Mouse (Mus musculus) gastrocnemius, postnatal 14 days (tissue): ENCODE measurements around the gene Tmem150b. TPM values are rescaled to one million over a fixed set of nuclear protein-coding genes. Genes with fewer than 3 reads are reported as not detected.
A peak's percentile ranks its signal among the peaks of the same experiment; 100 is the strongest.

Experiments used
- DNase-seq: peaks from one replicate; pipeline ENCODE4 v3.0.0; 2021; ENCODE audit warnings: mixed read lengths
- intact Hi-C: fragments of 180-260 bp; cut with DNase I; formaldehyde crosslinking; loops from one replicate; pipeline ENCODE4 v1.15.1; 2025; ENCODE audit warnings: low total_unique reads
- long read RNA-seq, 2 experiments: library from polyadenylated mRNA; stranded (forward); transcript quantifications; one replicate each; pipeline ENCODE4 v2.0.0; 2021
- total RNA-seq, 2 experiments: library from RNA; stranded (reverse); gene quantifications; 2 replicates each; pipeline ENCODE4 v1.2.3; 2021

The Tmem150b gene
- total RNA-seq = under 1 TPM in 1 of 2 experiments, not detected in 1; 0.12 TPM
- long read RNA-seq, experiment 1 = 0 reads
- long read RNA-seq, experiment 2 = 0 reads

DNA sequence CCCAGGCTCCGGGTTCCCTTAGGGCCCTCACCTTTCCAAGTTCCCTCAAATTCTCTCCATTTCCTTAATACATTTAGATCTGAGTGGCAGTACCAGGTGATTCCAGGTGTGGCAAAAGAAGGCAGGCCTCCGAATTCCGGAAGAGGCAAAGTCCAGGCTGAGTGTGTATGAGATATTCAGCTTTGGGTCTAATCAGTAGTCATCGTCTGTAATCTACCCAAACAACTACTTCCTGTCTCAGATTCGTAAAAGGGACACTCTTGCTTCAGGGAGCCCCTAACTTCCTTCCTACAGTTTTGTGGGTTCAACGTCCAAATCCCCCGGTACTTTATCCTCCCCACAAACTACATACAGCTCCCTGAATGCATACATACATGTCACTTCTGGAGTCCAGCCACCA is at the start of gene Tmem150b:
Tmem150b (minus strand) TSS at position 81 of the 400 bp plus-strand sequence.
- intact Hi-C loops = no loop called here

DNA sequence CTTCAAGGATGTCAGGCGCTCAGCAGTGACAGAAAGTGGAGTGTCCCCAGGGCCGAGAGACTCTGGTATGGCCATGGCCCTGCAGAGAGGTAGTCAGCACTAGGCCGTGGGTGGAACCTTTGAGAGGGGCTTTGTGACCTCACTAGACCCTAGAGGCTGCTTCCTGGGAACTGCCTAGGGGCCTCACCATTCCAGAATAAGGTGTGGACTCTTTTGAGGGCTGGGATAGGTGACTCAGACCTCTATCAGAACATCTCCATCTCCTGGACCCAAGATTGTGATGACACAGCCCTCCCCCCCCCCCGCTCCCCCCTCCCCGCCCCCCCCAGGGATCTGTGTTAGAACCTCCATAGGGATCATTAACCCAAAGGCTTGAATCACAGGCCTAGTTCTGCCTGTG is 46.2 kb upstream of the Tmem150b start, which contains the start of gene Fam71e2:
Fam71e2 (minus strand) TSS at position 101 of the 400 bp plus-strand sequence.
- no peak for DNase-seq
- intact Hi-C loops = no loop called here

More for the DNA sequence above, at the start of gene Tmem150b:
- DNase-seq = no peak

DNA sequence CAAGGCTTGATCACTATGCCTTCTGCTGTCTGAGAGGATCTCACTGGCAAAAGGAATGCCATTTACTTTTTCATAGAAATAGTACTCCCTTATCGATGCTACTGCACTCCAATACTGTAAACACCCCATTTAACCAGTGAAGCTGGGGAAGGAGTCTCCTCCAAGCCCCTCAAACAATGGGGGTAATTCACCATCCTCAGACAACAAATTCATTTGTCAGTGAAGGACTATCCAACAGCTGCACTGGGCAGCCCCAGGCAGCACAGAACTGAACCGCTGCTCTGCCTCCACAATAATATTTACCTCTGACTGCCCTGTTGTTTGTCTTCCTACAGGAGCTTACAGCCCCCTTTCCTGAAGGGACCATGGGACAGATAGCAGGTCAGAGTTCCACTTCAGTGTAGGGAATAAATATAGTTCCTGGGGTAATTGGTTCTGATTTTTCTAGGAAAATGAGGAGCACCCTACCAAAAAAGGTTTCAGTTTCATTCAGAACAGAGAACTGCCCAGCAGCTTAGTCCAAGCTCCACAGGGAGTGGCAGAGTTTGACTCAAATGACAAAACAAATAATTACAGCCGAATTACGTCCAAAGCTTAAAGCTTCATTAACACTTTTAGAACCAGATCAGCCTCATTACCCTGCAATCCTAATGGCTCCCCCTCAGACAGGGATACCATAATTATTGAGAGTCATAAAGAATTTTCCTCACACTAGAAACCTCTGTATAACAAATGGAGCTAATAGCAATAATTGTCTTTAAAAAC is 40.1 kb upstream of the Tmem150b start:
- intact Hi-C loops = no loop called here
- DNase-seq = no peak

DNA sequence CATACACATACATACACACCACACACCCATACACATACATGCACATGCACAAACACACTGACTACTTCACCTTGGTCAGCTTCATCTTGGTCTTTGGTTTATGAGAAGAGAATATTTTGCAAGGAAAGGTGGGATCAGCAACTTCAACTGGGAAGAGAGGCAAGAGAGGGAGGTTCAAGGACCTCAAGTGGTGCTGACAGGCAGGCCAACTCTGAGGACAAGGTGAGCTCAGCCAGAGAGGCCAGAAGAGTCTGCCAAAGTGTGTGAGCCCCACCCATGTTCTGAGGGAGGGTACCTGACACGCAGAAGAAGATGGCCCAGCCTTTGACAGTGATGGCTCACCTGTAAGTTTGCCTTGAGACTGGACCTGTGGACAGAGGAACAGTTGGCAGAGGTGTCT is 34.6 kb upstream of the Tmem150b start:
- DNase-seq = no peak
- intact Hi-C loops = no loop called here

DNA sequence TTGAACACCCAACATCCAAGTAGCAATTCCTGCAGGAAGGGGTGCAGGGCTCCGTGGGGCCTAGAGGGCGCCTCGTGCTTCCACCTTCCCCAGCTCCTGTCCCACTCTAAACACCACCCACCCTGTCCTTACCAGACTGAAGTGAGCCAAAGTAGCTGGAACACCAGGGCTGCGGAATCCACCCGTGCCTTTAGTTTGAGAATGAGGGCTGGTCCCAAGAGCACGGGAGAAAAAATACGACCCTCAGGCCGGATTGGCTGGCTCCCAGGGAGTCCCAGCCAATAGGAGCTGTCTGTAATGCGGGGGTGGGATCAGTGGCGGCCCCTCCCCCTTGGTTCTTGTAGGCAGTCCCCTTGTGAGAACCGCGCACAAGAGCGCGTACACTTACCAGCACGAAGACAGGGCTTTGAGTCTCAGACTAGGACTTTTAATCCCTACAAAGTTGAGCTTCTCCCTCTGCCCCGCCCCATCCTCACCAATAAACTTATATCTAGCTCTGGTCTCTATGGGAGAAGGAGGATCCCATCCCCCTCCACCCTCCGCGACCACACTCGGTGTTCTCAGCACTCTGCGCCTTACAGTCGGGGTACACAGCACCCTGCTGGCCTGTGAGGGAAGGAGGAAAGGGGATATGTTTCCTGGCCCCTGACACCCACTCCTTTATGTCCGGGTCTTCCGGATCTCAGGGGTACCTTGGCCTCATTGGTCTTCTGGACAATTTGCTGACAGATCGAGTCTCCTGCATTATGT is 27.9 kb upstream of the Tmem150b start, which contains the start of gene Cox6b2:
Cox6b2 (minus strand) TSS at position 274 of the 750 bp plus-strand sequence.
- peak; percentile 68 for DNase-seq
- intact Hi-C loops = no loop called here

DNA sequence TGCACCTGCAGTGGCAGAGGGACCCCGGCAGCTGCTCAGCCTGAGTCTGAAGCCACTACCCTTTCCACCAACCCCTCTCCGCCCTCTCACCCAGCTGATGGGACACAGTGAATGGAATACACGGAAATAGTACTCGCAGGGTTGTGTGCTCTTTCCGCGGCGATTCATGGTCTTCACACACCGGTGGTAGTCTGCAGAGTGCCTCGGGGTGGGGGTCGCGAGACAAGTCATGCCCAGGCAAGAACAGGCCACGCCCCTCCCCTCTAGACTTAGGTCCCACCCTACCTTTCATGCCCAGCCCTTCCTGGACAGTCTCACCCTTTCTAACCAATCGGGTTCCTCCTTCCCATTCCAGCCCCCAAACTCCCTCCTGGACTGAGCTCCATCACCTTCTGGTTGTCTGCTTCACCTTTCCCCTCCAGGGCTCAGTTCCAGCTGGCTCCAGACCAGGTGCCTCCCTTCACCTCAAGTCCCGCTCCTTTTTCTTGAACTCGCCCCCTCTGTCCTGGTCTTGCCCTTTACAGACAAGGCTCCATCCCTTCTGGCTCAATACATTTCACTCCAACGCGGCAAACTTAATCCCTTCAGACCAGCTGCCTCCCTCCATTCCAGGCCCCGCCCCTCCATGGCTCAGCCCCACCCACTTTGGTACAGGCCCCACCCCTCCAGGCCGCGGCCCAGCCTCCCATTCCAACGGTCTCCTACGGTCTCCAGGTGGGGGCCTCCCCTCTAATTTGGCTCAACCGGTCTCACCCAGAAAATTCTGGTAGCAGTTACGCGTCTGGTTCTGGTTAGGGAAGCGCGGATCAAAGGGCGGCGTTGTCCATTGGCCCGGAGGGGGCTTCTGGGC is 27.1 kb upstream of the Tmem150b start:
- DNase-seq = no peak
- intact Hi-C loops = no loop called here

DNA sequence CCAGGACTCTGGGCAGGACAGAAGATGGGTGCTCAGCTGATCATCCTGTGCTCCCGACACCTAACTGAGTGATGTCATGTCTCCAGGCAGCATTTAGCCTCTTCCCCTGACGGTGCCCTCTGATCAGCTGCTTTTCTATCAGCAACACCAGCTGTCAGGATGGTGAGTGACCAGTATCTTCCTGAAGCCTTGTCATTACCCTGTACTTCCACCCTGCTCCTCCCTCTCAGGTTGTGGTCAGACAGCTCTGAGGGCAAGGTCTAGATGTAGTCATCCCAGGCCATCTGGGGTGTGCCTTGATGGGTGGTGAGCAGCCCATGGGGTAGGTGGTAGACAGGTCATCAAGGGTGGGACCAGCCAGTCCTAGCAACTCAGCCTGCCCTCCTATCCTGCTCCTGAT is 24.1 kb upstream of the Tmem150b start:
- intact Hi-C loops = no loop called here

DNA sequence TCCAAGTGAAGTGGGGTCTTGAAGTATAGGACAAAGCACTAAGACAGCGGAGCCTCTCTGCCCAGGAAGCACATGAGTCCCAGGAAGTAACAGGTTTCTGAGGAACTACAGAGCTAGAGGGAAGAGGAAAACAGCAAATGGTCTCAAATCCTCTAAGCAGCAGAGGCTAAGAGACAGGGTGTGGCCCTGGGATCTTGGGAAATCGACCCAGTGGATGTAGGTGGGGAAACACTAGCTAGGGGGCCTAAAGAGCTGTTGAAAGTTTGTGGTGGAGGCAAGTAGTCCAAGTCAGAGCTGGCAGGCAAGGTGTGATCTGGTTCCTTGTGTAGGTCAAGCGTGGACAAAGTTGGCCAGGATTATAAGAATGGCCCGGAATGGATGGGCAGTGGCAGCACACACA is 23.3 kb upstream of the Tmem150b start:
- intact Hi-C loops = no loop called here
- DNase-seq = no peak

More for the DNA sequence above, 24.1 kb upstream of the Tmem150b start:
- no peak for DNase-seq

DNA sequence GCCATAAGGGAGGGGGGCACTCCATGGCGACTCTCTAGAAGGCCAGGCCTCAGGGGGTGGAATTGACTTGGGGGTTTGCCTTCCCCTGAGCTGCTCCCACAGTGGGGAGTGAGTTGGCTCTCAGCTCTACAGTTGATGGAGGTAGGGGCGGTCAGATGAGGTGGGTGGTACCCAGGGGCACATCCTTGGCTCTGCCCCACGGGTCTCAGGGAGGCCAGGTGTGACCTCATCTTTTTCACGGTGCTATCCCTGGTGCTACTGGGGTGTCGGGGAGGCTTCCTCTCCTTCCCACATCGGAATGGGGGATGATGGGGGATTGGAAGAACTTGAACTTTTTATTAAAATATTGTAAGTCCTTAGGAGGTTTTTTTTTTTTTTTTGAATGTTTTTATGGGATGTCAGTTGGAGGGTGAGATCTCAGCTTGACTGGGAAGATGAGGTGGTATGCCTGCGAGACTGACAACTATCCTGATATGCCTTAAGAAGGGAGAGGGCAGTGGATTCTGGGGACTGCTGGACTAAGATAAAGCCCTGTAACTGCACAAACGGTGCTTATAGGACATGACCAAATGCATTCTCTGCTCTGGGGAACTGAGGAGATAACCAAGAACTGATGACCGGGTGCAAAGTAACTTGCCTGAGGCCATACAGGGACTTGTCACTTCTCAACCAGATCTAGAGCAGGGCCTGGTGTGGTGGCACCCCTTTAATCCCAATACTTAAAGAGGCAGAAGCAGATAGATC is 22.3 kb upstream of the Tmem150b start:
- intact Hi-C loops = no loop called here
- no peak for DNase-seq

DNA sequence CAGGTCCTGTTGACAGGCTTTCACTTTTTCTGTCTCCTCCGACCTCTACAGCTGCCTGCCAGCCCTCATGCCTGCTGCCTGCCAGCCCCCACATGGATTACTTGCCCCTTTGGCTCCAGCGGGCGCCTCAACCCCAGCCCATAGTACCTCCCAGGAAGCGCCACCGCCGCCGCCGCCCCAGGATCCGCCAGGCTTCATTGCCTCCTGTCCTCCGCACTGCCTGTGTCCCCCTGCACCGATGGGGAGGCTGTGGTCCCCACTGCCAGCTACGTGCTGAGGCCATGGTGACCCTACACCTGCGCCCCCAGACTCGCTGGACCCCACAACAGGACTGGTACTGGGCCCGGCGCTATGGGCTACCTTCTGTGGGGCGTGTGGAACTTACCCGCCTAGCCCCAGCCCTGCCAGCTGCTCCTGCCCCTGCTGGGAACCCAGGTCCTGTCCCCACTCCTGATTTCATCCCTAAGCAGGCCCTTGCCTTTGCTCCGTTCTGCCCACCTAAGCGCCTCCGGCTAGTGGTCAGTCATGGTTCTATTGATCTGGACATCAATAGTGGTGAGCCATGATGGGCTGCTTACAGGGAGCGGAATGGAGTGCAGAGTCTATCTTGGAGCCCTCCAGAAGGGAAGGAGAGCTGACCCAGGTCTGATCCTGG is 21.4 kb upstream of the Tmem150b start:
- intact Hi-C loops = no loop called here
- DNase-seq = no peak

DNA sequence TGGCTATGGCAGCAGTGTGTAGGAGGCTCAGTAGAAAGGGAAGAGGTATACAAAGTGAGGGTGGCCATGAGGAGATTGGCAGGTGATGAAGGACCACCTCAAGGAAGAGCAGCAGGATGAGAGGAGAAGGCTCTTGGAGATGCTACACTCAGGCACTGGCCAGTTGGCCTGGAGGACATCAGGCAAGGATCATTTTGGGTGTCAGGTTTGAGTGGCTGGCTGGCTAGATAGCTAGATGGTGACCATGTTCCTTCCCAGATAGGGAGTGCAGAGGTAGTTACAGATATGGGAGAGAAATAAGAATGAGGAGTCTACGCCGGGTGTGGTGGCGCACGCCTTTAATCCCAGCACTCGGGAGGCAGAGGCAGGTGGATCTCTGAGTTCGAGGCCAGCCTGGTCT is 19.8 kb upstream of the Tmem150b start:
- DNase-seq = no peak
- intact Hi-C loops = loop anchor here (5.0 kb wide), 1 partner anchor 37 kb away; the partner anchor contains the start of genes Il11 and Tmem190

DNA sequence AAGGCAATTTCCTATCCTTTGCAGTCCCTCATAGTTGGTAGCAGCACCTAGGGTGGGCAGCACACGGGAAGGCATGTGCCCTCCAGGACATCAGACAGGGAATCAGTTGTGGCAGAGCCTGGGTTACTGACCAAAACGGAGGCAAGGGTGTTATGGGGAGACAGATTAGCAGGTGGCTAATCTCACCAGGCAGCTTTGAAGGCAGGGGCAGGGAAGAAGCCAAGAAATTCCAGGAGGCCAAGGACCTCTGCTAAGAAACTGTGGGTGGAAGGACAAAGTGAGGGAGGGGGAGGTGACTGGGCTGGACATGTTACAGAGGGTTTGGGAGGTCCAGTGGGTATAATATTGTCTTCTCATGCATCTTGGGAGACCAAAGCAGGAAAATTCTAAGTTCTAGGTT is 18.3 kb upstream of the Tmem150b start:
- intact Hi-C loops = loop anchor here (5.0 kb wide), 1 partner anchor 39 kb away; the partner anchor contains the start of genes Il11 and Tmem190
- no peak for DNase-seq

DNA sequence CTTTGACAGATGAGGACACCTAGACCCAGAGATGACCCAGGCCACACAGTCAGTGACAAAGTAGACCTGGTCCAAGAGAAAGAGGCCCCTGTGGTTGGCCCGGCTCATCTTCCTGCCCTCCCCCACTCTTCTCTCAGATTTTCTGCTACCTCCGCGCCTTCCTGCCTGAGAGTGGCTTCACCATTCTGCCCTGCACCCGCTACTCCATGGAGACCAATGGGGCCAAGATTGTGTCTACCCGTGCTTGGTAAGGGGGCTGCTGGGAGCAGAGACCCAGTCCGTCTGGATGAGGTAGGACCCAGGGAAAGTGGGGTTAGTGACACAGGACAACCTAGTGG is 17.4 kb upstream of the Tmem150b start:
- intact Hi-C loops = loop anchor here (5.0 kb wide), 1 partner anchor 40 kb away; the partner anchor contains the start of genes Il11 and Tmem190
- no peak for DNase-seq

DNA sequence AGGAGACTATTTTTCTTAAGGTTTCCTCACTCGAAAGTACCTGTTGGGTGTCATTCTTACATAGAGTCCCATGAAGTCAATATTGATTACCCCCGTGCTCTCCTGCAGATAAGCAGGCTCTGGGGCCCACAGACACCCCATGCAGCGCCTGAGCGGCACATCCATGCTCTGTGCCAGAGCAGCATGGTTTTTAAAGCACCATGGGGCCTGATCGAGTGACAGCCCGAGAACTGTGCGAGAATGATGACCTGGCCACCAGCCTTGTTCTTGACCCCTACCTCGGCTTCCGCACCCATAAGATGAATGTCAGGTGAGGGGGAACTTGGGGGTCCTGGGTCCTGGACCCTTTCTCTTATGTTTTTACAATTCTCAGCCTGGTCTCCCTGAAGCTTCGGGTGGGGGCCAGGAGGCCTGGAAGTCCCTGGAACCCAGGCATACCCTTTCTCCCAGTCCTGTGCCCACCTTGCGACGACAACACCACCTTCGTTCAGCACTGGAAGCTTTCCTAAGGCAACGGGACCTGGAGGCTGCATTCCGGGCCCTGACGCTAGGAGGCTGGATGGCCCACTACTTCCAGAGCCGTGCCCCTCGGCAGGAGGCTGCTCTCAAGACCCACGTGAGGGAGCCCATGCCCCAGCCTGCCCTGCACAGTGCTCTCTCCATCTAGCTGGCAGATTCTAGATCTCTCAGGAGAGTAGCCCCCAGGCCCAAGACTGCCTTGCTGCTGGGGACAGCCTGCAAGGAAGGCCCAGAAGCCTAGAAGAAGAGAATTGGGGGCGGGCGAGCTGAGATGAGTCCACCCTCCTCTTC is 16.8 kb upstream of the Tmem150b start:
- intact Hi-C loops = loop anchor here (5.0 kb wide), 1 partner anchor 40 kb away; the partner anchor contains the start of genes Il11 and Tmem190
- DNase-seq = no peak

DNA sequence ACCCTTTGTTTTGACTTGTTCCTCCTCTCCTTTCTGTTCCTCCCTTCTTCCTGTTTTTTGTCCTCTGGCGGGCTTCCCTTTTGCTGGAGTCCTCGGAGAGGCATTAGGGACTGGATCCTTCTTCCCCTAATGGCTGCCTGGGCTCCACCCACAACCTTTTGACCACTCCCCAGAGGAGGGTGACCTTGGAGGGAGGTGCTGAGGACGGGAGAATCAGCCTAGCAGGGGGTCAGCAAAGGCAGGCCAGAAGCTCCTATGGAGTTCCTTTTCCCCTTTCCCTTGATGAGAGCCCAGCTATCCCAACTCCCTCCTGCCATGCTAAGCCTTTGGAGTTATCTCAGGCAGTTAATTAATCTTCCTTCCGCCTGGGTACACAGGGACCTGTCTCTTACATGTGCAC is 16.1 kb upstream of the Tmem150b start:
- peak; percentile 71 for DNase-seq
- intact Hi-C loops = loop anchor here (5.0 kb wide), 1 partner anchor 41 kb away; the partner anchor contains the start of genes Il11 and Tmem190

DNA sequence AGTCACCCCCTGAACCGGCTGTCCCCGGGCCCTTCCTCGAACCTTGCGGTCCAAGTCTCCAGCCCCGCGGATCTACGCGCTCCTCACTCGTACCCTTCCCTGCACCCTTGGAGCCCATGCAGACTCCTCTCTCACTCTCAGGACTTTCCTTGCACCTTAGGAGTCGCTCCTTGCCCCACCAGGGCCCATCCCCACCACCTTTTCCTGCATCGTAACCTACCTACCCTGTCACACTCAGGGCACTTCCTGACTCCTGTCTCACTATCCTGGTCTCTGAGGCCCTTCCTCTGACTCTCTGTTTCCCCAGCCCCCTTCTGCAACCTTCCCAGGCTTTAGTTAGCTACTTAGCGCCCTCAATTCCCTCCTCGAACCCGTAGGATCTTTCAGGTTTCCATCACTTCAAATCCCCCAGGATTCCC is 15.3 kb upstream of the Tmem150b start:
- intact Hi-C loops = loop anchor here (5.0 kb wide), 1 partner anchor 42 kb away; the partner anchor contains the start of genes Il11 and Tmem190

More for the DNA sequence above, 15.3 kb upstream of the Tmem150b start:
- DNase-seq = no peak
